Mouse (Mus musculus) thymus, postnatal 0 days (tissue): ENCODE results near the gene Rhox11. TPM values are rescaled to one million over a fixed set of nuclear protein-coding genes. Genes with fewer than 3 reads are reported as not detected.
"Not testable (repeated sequence)": the region's sequence is repeated elsewhere in the genome, so short reads cannot be mapped to it uniquely, and the experiment has no call there.

Source experiments
- DNase-seq: peaks from one replicate; pipeline ENCODE4 v3.0.0-alpha.2; 2015; ENCODE audit warnings: low spot score
- polyA plus RNA-seq: library from polyadenylated mRNA; unstranded; fragments of >200 nt; fragmentation: Nextera tagmentation; extraction: Ambion mirVana; gene quantifications from 2 replicates; pipeline ENCODE4 v1.2.1, GENCODE M21; 2015

The Rhox11 gene
- not detected in 2 replicates for polyA plus RNA-seq

DNA sequence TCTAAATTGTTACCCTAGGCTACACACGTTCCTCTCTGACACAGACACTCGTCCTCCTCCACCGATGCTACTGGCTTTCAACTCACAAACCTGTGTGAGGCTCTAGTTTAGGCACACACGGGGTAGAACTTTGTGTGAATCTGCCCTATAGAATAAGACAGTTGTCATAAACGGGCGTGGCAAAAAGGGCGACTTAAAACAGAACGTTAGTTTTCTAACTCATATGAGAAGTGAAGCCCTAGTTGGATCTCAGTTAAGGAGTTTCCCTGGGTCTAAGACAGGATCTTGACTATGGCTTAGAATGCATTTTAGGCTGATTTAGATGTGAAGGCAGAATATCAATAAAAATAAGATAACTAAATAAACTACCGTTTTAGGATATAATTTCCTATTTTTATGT is at the start of gene Rhox11:
Rhox11 (minus strand) TSS at position 101 of the 400 bp plus-strand sequence.
- no peak for DNase-seq

DNA sequence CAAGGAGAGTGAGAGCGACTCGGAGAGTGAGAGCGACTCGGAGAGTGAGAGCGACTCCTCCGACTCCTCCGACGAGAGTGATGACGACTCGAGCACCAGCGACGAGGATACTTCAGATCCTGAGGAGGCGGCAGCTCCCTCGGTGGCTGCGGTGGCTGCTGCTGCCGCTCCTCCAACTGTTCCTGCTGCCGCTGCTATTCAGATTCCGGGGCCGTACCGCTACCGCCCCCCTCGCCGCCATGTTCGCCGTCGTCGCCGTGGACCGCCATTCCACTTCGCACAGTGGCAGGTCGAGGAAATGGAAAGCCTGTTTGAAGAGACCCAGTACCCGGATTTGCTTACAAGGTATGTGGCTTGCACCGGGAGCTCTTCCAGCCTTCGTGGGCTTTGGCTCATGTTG is 36.5 kb upstream of the Rhox11 start:
- no peak for DNase-seq

DNA sequence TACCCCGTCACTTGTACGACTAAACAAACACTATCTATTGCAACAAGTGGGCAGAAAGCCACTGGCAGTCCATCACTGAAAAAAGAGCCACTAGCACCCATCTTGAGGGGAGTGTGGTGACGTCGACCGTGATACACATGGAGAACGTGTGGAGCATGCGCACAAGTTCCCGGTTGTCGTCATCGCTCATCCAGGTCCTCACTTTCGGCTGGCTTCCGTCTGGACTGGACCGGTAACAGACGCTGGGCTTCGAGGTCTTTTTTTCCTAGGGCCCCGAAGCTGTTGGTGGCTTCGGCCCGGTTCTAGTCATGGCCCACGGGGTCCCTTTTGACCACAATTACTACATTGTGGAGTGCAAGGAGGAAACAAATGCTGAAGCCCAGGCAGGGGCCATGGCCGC is 36.0 kb upstream of the Rhox11 start, which contains the start of gene Rhox13:
Rhox13 (plus strand) TSS at position 238 of the 400 bp plus-strand sequence.
- DNase-seq = no peak

GRCm38 (mm10) chrX:38110807-38111206 is 25.9 kb upstream of the Rhox11 start, which contains the start of gene Rhox12:
TSS of gene Rhox12 (minus strand) at chrX:38110907.
- DNase-seq = no peak

GRCm38 (mm10) chrX:38084226-38084625 is 715 bp downstream of the Rhox11 start:
- peak; percentile 12 for DNase-seq

DNA sequence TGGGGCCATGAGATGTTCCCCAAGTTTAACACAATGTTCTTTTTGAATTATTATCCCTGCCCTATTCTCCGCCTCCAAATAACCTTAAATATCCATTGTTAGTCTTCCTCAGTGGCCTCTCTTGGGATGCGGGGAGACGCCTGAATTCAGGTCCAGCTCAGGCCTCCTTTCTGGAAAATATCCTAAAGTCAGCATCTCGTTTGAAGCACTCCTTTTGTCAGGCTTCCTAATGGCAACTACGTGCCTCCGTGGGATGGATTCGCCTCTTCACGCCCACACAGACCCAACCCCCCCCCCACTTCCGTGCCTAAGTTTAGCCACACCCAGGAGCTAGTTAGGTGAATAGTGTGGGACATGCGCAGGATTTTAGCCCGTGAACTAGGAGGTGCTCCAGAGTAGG is 18.8 kb downstream of the Rhox11 start, which contains the start of gene Rhox10:
Rhox10 (plus strand) TSS at position 301 of the 400 bp plus-strand sequence.
- DNase-seq = no peak

DNA sequence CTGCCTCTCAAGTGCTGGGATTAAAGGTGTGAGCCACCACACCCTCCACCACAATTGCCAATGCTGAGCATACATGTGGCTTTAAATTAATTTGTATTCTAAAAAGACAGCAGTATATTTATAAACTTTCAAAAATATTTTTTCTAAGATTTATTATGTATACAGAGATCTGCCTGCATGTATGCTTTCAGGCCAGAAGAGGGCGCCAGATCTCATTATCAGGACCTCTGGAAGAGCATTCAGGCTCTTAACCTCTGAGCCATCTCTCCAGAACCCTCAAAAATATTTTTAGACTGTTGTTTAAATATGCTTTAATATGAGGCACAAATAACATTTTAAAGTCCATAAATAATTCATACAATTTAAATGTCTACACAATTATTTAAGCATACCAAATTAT is 23.4 kb downstream of the Rhox11 start:
- DNase-seq = peak; percentile 1

DNA sequence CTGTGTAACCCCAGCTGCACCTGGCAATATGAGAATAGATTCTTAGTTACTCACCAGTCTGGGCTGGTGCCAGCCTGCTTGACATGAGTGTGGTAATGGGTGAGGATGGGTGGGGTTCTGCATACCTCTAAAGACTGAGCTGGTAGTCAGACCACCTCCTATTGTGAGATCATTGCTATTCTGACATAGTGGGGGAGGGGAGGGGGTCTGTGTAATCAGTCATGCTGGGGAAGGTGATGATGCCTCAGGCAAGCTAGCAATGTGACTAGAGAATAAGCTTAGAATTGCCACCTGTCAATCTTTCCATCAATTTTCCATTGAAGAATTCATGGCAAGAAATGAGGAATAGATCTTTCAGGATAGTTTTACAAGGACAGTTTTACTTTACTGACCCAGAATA is 41.9 kb downstream of the Rhox11 start, which contains the start of gene Btg1-ps2:
Btg1-ps2 (minus strand) TSS at position 101 of the 400 bp plus-strand sequence.
- DNase-seq = not testable (repeated sequence)

GRCm38 (mm10) chrX:38039666-38040065 is 45.3 kb downstream of the Rhox11 start:
- no peak for DNase-seq

GRCm38 (mm10) chrX:38033841-38034240 is 51.1 kb downstream of the Rhox11 start:
- DNase-seq = no peak

Other genes with a start within 250 kb of the Rhox11 start
- gene Rhox8, start 206.2 kb downstream of the Rhox11 start, polyA plus RNA-seq = not detected in 2 replicates
- not detected in 2 replicates for gene Rhox7b, start 187.9 kb downstream of the Rhox11 start, polyA plus RNA-seq
- 0.14 TPM in 1 of 2 replicates, not detected in the other for gene Rhox9, start 183.4 kb downstream of the Rhox11 start, polyA plus RNA-seq
- gene Btg1-ps1, start 66.3 kb downstream of the Rhox11 start, polyA plus RNA-seq = not detected in 2 replicates
- gene Btg1-ps2, start 42.0 kb downstream of the Rhox11 start, polyA plus RNA-seq = not detected in 2 replicates
- gene Rhox10, start 18.7 kb downstream of the Rhox11 start, polyA plus RNA-seq = not detected in 2 replicates
- gene Rhox12, start 25.8 kb upstream of the Rhox11 start, polyA plus RNA-seq = 0.28 TPM in 1 of 2 replicates, not detected in the other
- gene Rhox13, start 36.1 kb upstream of the Rhox11 start, polyA plus RNA-seq = not detected in 2 replicates
- 3.3 and 4.0 TPM in 2 replicates for gene Zbtb33, start 104.7 kb upstream of the Rhox11 start, polyA plus RNA-seq
- gene Tmem255a, start 167.3 kb upstream of the Rhox11 start, polyA plus RNA-seq = 8.4 and 8.8 TPM in 2 replicates
- gene Atp1b4, start 231.0 kb upstream of the Rhox11 start, polyA plus RNA-seq = 0.03 and 0.04 TPM in 2 replicates